Mouse (Mus musculus) lung, postnatal 0 days (tissue): ENCODE results near the gene Elmo2.

Experiments
- CTCF ChIP-seq: IDR thresholded peaks from 2 replicates; pipeline ENCODE4 v1.5.1; 2016; ENCODE audit warnings: antibody characterized with exemption, mild to moderate bottlenecking
- EP300 ChIP-seq: IDR thresholded peaks from 2 replicates; pipeline ENCODE4 v1.6.1; 2016; ENCODE audit warnings: antibody characterized with exemption, mild to moderate bottlenecking, control low read depth

DNA sequence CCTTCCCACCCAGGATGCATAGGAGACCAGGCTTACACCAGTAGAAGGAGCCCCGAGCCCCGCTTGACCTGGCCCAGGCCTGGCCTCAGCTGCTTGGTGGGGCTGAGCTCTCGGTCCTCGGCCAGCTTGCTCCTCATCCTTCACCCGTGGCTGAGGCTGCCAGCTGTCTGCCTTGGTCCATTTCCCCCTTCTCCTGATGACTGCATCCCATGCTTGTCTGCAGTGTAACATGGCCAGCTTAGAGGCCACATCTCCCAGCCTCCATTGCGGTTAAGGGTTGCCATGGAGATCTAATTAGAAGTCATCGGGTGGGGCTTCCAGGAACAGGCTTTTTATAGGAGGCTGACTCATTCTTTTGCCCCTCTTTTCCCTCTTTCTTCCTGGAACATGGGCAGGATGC is 62.4 kb downstream of the Elmo2 start:
- TF ChIP-seq CTCF (no peak), EP300 (no peak)
